Mouse (Mus musculus): ENCODE data around the gene Stbd1.

- no peak for TF ChIP-seq TAL1 (IDR thresholded peaks at IDR 0.05; ENCODE audit: low read length)
- TF ChIP-seq GATA1 (IDR thresholded peaks at IDR 0.05; ENCODE audit: low read length): no peak
Measured at GRCm38 (mm10) chr5:92571232-92571631, 31.6 kb upstream of the Stbd1 start.
